Mouse (Mus musculus) thymus, postnatal 4 days (tissue): ENCODE measurements at regions not wholly inside any gene's neighbourhood (a gene's known extent, or its start where the extent isn't known, plus 50 kb on each side); places are given as distances from the start of the nearest gene placed in this dataset.

ENCODE experiments used
- DNase-seq: peaks from one replicate; pipeline ENCODE4 v3.0.0; 2021

- DNase-seq: no peak
Observed at GRCm38 (mm10) chr10:56598191-56598590, 221.1 kb downstream of the Gja1 start.

- no peak for DNase-seq
Observed at GRCm38 (mm10) chr10:56599923-56600322, 222.8 kb downstream of the Gja1 start.

- DNase-seq: no peak
Observed at GRCm38 (mm10) chr10:56611564-56612288, 234.6 kb downstream of the Gja1 start.

- no peak for DNase-seq
Observed at GRCm38 (mm10) chr10:56642656-56643055, 265.5 kb downstream of the Gja1 start.

- no peak for DNase-seq
Observed at GRCm38 (mm10) chr10:56643376-56644135, 266.4 kb downstream of the Gja1 start.

- DNase-seq: no peak
Observed at GRCm38 (mm10) chr10:56660501-56660900, 283.4 kb downstream of the Gja1 start.

- DNase-seq: no peak
Observed at GRCm38 (mm10) chr10:56673919-56674318, 296.8 kb downstream of the Gja1 start.

GRCm38 (mm10) chr10:56682901-56683300 is 305.8 kb downstream of the Gja1 start:
- DNase-seq: no peak

- no peak for DNase-seq
Observed at GRCm38 (mm10) chr10:56685655-56686250, 308.6 kb downstream of the Gja1 start.

GRCm38 (mm10) chr10:56691467-56691866 is 314.3 kb downstream of the Gja1 start:
- no peak for DNase-seq

GRCm38 (mm10) chr10:56695100-56695499 is 318.0 kb downstream of the Gja1 start:
- DNase-seq: no peak

GRCm38 (mm10) chr10:56700126-56700525 is 323.0 kb downstream of the Gja1 start:
- no peak for DNase-seq

GRCm38 (mm10) chr10:56708411-56708810 is 331.3 kb downstream of the Gja1 start:
- DNase-seq: no peak

GRCm38 (mm10) chr10:56708886-56709285 is 331.8 kb downstream of the Gja1 start:
- no peak for DNase-seq

- DNase-seq: no peak
Observed at GRCm38 (mm10) chr10:56712611-56713105, 335.5 kb downstream of the Gja1 start.

- no peak for DNase-seq
Observed at GRCm38 (mm10) chr10:56737073-56737472, 359.9 kb downstream of the Gja1 start.

- no peak for DNase-seq
Observed at GRCm38 (mm10) chr10:56739621-56740020, 362.5 kb downstream of the Gja1 start.

- no peak for DNase-seq
Observed at GRCm38 (mm10) chr10:56752134-56752533, 375.0 kb downstream of the Gja1 start.

- DNase-seq: no peak
Observed at GRCm38 (mm10) chr10:56753576-56753975, 376.4 kb downstream of the Gja1 start.

- DNase-seq: no peak
Observed at GRCm38 (mm10) chr10:56754546-56755175, 377.5 kb downstream of the Gja1 start.

GRCm38 (mm10) chr10:56770629-56771028 is 393.5 kb downstream of the Gja1 start:
- DNase-seq: no peak

- no peak for DNase-seq
Observed at GRCm38 (mm10) chr10:56782265-56782664, 405.1 kb downstream of the Gja1 start.

GRCm38 (mm10) chr10:56783941-56784340 is 406.8 kb downstream of the Gja1 start:
- no peak for DNase-seq
